Mouse (Mus musculus) mouse embryonic stem cell (cell line): ENCODE results near the gene Pfkfb4.

ENCODE experiments used
- in situ Hi-C, 2 experiments: fragments of 300-500 bp; cut with MboI; formaldehyde crosslinking; loops; 1 replicate in 1 of 2; 3 replicates in 1 of 2; pipeline ENCODE4 v1.14.3; 2019 to 2020; ENCODE audit warnings: low sequenced_read_pairs in 2 of 2, low pct_unique_long_range_greater_than_20kb in 1 of 2, mixed read lengths in 1 of 2; ENCODE audit not compliant: unreplicated experiment in 1 of 2

Gene Pfkfb4

GRCm38 (mm10) chr9:109051651-109052489 lies 60.3 kb downstream of the Pfkfb4 start:
- in situ Hi-C loops: loop anchor here in 1 of 2 experiments (10.0 kb wide), 1 partner anchor 47 kb away; no protein-coding TSS in a partner anchor

DNA sequence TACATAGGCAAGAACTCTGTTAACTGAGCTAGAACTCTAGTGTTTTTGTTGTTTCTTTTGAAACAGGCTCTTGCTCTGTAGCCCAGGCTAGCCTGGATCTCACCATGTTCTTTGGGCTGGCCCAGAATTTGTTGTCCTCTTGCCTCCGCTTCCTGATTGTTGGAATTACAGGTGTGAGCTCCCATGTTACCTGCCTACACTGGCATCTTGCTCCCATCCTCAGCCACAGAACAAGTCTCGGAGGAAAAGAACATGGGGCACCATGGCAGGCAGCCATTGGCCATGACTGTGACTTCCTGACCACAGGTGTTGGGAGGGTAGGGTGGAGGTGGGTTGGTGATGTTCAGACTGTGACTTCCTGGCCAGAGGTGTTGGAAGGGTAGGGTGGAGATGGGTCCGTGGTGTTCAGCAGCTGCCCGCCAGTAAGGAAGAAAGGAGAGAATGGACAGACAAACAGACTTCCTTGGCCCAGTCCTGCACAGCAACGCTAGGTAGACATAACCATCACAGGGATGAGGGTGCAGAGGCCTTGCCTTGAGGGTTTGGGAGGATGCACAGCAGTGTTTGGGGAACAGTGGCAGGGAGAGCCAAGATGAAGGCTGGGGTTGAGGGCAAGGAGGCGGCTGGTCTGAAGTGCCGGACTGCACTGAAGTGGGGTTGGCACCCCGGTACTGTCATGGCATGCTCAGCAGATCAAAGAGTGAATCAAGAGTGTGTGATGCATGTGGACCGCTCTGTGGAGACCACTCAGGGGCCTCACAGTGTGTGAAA lies 61.1 kb downstream of the Pfkfb4 start:
- in situ Hi-C loops: loop anchor here in 1 of 2 experiments (10.0 kb wide), 1 partner anchor 48 kb away; no protein-coding TSS in a partner anchor

DNA sequence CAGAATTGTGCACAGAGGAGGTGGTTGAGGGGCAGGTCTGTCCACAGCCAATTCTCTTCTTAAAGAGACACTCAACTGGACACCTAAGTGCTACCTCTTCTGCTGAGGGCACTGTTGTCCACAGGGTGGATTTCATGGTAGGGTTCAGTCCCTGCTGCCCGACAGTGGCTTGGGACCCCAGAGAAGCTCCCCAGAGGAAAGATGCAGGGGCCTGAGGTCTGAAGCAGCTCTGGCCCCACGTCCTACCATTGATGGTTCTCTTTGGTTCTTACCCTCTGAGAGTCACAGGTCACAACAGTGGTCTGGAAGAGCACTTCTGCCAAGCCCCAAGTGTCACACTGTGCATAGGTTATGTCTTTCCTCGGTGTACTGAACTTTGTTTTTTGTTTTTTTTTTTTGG lies 61.8 kb downstream of the Pfkfb4 start:
- in situ Hi-C loops: loop anchor here in 1 of 2 experiments (10.0 kb wide), 1 partner anchor 49 kb away; no protein-coding TSS in a partner anchor

DNA sequence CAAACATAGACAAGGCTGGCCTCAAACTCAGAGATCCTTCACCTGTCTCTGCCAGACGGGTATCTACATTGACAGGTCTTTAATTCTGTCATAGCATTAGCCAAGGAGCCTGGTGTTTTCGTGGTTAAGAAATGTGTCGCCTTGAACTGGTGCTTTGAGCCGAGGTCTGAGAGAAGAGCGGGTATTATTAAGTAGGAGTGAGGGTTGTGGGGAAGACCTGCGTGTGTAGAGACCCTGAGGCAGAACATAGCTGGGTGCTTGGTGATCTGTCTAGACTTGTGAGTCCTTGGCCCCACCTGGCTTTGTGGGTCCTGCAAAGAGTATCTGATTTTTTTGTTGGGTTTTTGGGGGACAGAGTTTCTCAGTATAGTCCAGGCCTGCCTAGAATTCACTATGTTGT lies 62.3 kb downstream of the Pfkfb4 start:
- in situ Hi-C loops: loop anchor here in 1 of 2 experiments (10.0 kb wide), 1 partner anchor 49 kb away; no protein-coding TSS in a partner anchor

DNA sequence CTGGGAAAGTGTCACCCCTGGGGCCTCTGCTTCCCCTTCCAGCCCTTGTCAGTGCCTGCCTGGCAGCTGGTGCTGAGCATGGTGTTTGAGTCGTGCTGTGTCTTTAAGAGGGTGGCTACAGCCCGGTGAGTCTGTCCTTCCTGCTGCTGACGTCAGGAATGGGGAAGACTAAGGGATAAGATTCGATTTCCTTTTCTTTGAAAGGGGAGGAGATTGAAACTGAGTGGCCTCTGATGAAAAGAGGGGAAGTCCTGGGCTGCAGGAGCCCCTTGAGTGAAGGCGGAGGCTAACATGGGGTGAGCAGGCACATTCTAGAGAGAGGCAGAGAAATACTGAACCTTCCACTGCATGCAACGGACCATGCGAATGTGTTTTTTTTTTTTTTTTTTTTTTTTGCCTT lies 63.1 kb downstream of the Pfkfb4 start:
- in situ Hi-C loops: loop anchor here in 1 of 2 experiments (10.0 kb wide), 1 partner anchor 50 kb away; no protein-coding TSS in a partner anchor

DNA sequence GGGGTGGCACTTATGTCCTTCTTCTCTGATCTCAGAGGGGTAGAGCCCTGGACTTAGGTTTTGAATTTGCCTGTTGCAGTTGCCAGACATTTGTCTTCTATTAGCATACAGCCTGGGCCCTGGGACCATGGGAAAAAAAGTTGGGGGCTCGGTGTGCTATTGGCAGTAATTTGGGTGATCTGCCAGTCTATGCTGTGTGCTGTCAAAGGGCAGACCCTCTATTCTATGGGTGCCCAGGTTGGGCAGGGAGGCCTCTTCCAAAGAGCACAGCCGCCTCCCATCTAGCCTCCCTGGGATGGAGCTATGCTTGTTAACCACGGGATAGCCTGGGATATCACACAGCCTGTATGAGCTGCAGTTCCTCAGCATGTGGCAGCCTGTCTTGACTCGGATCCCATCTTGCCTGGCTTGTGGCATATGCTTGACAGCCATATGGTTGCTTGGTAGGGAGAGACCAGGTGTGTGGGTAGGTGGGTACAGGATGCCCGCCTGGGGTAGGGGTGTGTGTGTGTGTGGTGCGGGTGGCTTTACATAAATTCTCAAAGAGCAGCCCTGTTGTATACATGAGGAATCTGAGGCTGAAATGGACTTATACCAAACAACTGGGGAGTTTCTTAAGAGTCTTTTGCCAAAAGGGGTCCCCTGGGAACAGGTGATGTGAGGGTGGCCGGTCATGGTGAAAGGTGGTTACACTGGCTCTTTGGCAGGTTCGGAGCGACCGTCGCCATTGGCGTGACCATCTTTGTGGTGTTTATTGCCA lies 63.9 kb downstream of the Pfkfb4 start:
- in situ Hi-C loops: loop anchor here in 1 of 2 experiments (10.0 kb wide), 1 partner anchor 51 kb away; no protein-coding TSS in a partner anchor

- in situ Hi-C loops: loop anchor here in 1 of 2 experiments (10.0 kb wide), 1 partner anchor 51 kb away; no protein-coding TSS in a partner anchor
These were observed 64.6 kb downstream of the Pfkfb4 start for GRCm38 (mm10) chr9:109056081-109056690.

GRCm38 (mm10) chr9:109056916-109057315 lies 65.3 kb downstream of the Pfkfb4 start:
- in situ Hi-C loops: loop anchor here in 1 of 2 experiments (10.0 kb wide), 1 partner anchor 52 kb away; no protein-coding TSS in a partner anchor

- in situ Hi-C loops: loop anchor here in 1 of 2 experiments (10.0 kb wide), 1 partner anchor 53 kb away; no protein-coding TSS in a partner anchor
These were observed 66.0 kb downstream of the Pfkfb4 start for GRCm38 (mm10) chr9:109057543-109057942.

DNA sequence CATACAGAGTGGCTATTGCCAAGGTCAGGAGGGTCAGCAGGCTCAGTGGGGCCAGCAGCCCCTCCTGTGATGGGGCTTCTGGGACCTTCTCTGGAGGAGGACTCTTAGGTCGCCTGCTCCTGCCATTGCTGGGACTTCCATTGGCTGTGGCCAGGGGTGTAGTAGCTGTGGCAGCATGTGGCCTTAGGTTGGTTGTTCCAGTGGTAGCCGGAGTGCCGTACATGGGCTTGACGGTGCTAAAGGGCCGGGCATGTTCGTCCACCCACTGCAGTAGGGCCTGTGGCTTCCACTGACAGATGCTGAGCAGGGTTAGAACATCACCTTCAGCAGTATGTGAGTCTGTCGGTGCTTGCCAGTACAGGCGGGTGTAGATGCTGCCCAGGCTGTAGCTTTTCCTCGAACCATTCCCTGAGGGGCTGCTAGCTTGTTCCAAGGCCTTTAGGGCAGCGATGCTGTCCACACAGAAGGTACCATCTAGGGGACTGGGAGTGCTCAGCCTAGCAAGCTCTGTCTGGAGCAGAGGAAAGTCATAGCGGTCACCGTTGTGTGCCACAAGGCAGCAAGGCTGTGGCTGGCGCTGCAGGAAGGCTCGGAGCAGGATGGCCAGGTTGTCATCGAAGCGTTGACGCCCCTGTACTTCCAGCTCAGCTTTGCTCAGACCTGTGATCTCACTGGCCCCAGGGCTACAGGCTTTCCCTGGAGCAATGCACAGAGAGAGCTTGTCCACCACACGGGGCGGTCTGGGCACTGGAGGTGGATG lies 66.6 kb downstream of the Pfkfb4 start:
- in situ Hi-C loops: loop anchor here in 1 of 2 experiments (10.0 kb wide), 1 partner anchor 53 kb away; no protein-coding TSS in a partner anchor

DNA sequence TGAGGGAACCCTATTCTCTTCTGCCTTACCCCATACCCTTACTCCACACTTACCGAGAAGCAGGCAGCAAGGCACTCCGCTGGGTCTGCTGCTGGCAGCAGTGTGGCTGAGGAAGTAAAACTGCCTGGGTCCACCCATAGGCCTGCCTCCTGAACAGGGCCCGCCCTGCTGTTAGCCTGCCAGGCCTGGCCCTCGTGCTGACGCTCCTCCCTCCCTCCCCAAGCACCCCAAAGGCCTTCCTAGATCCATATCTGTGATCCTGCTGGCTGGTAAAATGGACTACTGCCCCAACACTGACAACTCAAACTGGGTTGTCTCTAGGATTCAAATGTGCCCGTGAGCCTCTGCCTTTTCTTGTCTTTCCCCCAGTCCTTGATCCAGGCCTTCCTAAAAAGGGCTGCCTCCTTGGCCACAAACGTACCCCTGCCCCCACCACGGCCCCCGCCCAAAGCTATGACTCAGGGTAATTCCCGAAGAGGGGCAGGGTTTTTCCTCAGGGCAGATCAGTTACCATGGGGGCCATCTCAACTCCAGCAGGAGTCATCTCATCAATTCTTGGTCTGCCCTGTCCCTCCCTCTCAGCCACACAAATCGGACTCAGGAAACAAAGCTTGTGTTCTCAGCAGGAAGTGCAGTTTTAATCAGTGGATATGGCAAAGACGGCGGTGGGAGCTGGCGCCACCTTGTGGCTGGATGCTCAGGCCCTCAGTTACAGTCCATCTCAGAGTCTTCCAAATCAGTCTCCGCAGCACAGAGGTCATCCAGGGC lies 67.7 kb downstream of the Pfkfb4 start, which contains the start of gene Trex1:
Trex1 (minus strand) TSS at position 599 of the 768 bp plus-strand sequence.
- in situ Hi-C loops: loop anchor here in 1 of 2 experiments (10.0 kb wide), 1 partner anchor 55 kb away; no protein-coding TSS in a partner anchor

- in situ Hi-C loops: no loop called here
These were observed 68.8 kb downstream of the Pfkfb4 start for GRCm38 (mm10) chr9:109060184-109060897.

- in situ Hi-C loops: no loop called here
These were observed 69.3 kb downstream of the Pfkfb4 start for GRCm38 (mm10) chr9:109060898-109061295.

- in situ Hi-C loops: no loop called here
These were observed 76.6 kb downstream of the Pfkfb4 start for GRCm38 (mm10) chr9:109068095-109068735.
